Mouse (Mus musculus) lung, postnatal 0 days (tissue): ENCODE measurements around the gene Lonp2.
A peak's percentile ranks its signal among the peaks of the same experiment; 100 is the strongest.

Experiments
- CTCF ChIP-seq: IDR thresholded peaks from 2 replicates; pipeline ENCODE4 v1.5.1; 2016; ENCODE audit warnings: antibody characterized with exemption, mild to moderate bottlenecking
- EP300 ChIP-seq: IDR thresholded peaks from 2 replicates; pipeline ENCODE4 v1.6.1; 2016; ENCODE audit warnings: antibody characterized with exemption, mild to moderate bottlenecking, control low read depth

DNA sequence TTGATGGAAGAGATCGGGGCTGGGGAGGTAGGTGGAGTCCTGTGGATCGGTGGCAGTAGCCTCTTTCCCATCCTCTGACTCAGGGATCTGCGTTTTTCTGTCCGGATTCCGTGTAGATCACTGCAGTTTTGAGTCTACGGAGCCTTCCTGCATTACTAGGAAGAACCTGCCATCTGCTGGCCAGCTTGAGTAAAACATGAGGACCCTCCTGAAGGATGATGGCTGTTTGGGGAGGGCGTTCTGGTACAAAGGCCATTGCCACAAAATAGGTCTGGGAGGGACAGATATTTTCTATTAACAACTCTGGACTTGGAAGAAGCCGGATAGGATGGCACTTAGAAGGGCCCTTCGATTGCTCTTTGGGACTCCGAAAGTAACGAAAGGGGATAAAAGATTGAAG, 38.7 kb upstream of the Lonp2 start:
- TF ChIP-seq CTCF, result peak; percentile 87
- no peak for TF ChIP-seq EP300
